Mouse (Mus musculus) kidney, adult 2 months (tissue): ENCODE measurements at regions not wholly inside any gene's neighbourhood (a gene's known extent, or its start where the extent isn't known, plus 50 kb on each side); places are given as distances from the start of the nearest gene placed in this dataset.
A peak's percentile ranks its signal among the peaks of the same experiment; 100 is the strongest.

Experiments used
- DNase-seq: peaks from one replicate; pipeline ENCODE4 v3.0.0; 2021
- H3K27ac ChIP-seq: fragments of 200-500 bp; 2 replicates; pipeline ENCODE4 v1.5.1; 2012; ENCODE audit warnings: low read depth, low read length, control low read depth, inconsistent platforms; ENCODE audit not compliant: insufficient read depth
- H3K27me3 ChIP-seq: fragments of 200-500 bp; replicated peaks from 2 replicates; pipeline ENCODE4 v1.6.1; 2012; ENCODE audit warnings: mild to moderate bottlenecking, moderate library complexity, low read length, inconsistent platforms; ENCODE audit not compliant: control insufficient read depth, insufficient read depth
- H3K36me3 ChIP-seq: fragments of 200-500 bp; 2 replicates; pipeline ENCODE4 v1.6.1; 2012; ENCODE audit warnings: mild to moderate bottlenecking, moderate library complexity, low read length, inconsistent platforms; ENCODE audit not compliant: control insufficient read depth, insufficient read depth
- H3K4me1 ChIP-seq: fragments of 200-500 bp; 2 replicates; pipeline ENCODE4 v1.6.1; 2011; ENCODE audit warnings: low read length; ENCODE audit not compliant: control insufficient read depth, insufficient read depth
- H3K4me3 ChIP-seq: fragments of 200-500 bp; 2 replicates; pipeline ENCODE4 v1.5.1; 2011; ENCODE audit warnings: mild to moderate bottlenecking, low read depth, low read length, control low read depth; ENCODE audit not compliant: insufficient read depth
- CTCF ChIP-seq: fragments of 200-500 bp; conservative IDR thresholded peaks from 2 replicates; pipeline ENCODE4 v1.5.1; 2011; ENCODE audit warnings: low read depth, mild to moderate bottlenecking, control low read depth, low read length, moderate library complexity, mixed read lengths; ENCODE audit not compliant: insufficient read depth, insufficient read length
- POLR2A ChIP-seq: fragments of 200-500 bp; IDR thresholded peaks from one replicate; pipeline ENCODE4 v1.6.1; 2011; ENCODE audit warnings: low read depth, low read length, control low read depth
- WGBS: fragments of 180-500 bp; shearing (Covaris S2); methylation state at CpG from one replicate; pipeline ENCODE4 v1.1.7; 2018; 5-methylcytosine and 5-hydroxymethylcytosine counted together

DNA sequence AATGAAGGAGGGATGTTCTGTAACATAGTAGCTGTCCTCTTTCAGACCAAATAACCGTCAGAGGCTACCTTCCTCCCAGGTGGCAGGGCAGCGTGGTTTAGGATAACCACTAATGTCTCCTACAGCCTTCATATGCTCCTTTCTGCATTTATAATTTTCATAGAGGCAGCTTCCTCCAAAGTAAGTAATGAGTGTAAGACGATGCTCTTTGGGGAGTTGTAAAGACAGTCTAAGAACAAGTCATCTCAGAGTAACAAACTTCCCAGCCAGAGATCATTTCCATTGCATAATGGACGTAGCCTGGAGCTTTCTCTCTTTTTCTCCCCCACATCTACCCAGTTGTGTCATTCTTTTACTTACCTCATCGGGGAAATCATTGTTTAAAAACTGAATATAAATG lies 292.3 kb upstream of the Adamts9 start:
- Histone ChIP-seq H3K27ac (no peak overlapping the region), H3K4me3 (no peak overlapping the region), H3K36me3 (peaks cover 1% of the 10 kb centered on the region; the same call in 1 of the 2 replicates), H3K4me1 (no peaks in the 10 kb centered on the region), H3K27me3 (no peaks in the 10 kb centered on the region; the same call in 1 of the 2 replicates)
- no peak for DNase-seq
- 64% methylated on average over 5 of the region's 5 CpGs for WGBS
- no peak for TF ChIP-seq CTCF

DNA sequence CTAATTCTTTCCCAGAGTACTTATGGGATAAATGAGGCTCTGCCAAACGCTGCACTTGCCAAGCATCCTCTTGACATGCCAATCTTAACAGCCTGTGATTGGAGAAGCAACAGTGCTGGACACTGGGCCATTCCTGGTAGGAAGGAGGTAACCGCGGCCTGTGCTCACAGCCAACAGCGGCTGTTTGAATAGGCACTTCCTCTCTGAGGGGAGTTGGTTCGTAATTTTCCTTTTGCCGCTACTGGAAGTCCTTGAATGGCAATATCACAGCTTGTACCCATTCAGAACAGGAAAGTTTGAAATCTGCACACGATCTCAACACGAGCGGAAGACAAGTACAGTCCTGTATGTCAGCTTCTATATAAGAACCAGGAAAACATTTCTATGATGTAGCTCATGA lies 289.3 kb upstream of the Adamts9 start:
- Histone ChIP-seq H3K4me3 (no peak overlapping the region), H3K27me3 (no peaks in the 10 kb centered on the region; the same call in 1 of the 2 replicates), H3K4me1 (no peaks in the 10 kb centered on the region), H3K36me3 (no peaks in the 10 kb centered on the region), H3K27ac (no peak overlapping the region)
- DNase-seq = peak; percentile 28
- 65% methylated on average over 9 of the region's 9 CpGs for WGBS
- TF ChIP-seq CTCF (no peak), POLR2A (no peak)

GRCm38 (mm10) chr6:93230450-93230849 lies 287.2 kb upstream of the Adamts9 start:
- H3K27me3 ChIP-seq = no peaks in the 10 kb centered on the region
- 84% methylated on average over 5 of the region's 5 CpGs for WGBS
- H3K27ac ChIP-seq = no peak overlapping the region
- H3K36me3 ChIP-seq = no peaks in the 10 kb centered on the region
- H3K4me3 ChIP-seq = no peak overlapping the region
- DNase-seq = no peak
- no peaks in the 10 kb centered on the region for H3K4me1 ChIP-seq
- TF ChIP-seq CTCF (no peak), POLR2A (no peak)

DNA sequence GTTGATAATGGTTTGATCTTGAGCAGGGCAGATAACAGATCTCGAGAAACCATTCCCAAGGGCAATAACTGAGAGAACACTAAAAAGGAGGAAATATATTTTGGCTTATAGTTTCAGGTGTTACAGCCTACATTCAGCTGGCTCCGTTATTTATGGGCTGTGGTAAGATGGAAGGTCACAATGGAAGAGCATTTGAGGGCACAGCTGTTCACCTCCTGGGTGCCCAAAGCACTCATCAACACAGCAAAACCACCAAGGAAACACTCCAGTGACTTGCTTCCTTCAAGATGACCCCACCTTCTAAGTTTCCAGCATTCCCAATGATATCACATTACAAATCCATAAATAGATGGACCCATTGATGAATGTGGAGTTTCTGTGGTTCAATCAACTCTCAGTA lies 286.0 kb upstream of the Adamts9 start:
- no peak for DNase-seq
- no peaks in the 10 kb centered on the region for H3K27me3 ChIP-seq
- TF ChIP-seq CTCF = no peak
- no peak for TF ChIP-seq POLR2A
- H3K4me1 ChIP-seq = no peaks in the 10 kb centered on the region
- H3K27ac ChIP-seq = no peak overlapping the region
- WGBS = 94% methylated on average over 2 of the region's 2 CpGs
- no peaks in the 10 kb centered on the region for H3K36me3 ChIP-seq
- H3K4me3 ChIP-seq = no peak overlapping the region

DNA sequence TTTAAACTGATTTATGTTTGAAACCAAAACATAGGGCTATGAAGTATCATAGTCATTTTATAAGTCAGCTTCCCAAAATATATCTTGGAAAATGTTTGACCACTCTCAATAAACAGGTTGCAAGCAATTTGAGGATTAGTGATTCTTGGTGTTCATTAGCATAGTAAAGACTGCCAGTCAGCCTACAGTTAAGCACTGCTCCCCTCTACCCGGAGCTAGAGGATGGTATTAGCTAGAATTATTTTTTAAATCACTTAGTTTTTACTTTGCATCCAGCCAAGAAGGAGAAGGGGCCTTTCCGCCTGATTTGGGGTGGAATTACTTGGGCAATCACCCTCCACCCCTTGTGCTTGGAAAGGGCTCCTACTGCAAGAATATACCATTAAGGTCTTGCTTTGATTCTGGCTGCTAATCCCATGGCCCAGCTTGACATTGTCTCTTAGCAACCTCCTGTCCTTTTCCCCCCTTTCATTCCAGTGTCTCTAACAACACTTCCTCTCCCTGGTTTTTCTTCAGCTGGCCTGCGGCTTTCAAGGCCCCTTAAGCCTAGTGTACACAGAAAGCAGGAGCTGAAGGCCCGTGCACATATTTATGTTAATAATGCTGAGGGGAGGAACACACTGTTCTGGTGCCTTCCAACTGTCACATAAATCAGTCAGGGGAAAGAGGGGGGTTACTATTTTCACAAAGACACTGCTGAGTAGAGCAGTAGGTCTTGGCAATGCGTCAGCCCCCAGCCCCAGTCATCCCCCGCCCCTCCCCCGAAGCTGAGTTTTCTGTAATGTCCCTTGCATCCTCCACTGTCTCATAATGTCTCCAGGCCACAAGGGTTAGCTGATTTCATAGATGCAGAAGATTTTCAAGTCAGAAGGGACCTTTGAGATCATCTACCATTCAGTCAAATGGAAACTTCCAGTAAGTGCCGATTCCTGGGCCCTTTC lies 280.6 kb upstream of the Adamts9 start:
- peak; percentile 41 for DNase-seq
- WGBS = 43% methylated on average over 8 of the region's 8 CpGs
- Histone ChIP-seq H3K4me1 (no peaks in the 10 kb centered on the region), H3K27ac (no peak overlapping the region), H3K36me3 (no peaks in the 10 kb centered on the region), H3K4me3 (no peak overlapping the region), H3K27me3 (no peaks in the 10 kb centered on the region)
- no peak for TF ChIP-seq POLR2A
- no peak for TF ChIP-seq CTCF

GRCm38 (mm10) chr6:93218015-93218593 lies 274.8 kb upstream of the Adamts9 start:
- Histone ChIP-seq H3K27me3 (no peaks in the 10 kb centered on the region), H3K4me1 (no peaks in the 10 kb centered on the region), H3K4me3 (no peak overlapping the region), H3K27ac (no peak overlapping the region), H3K36me3 (no peaks in the 10 kb centered on the region)
- peak; percentile 22 for DNase-seq
- 81% methylated on average over 4 of the region's 4 CpGs for WGBS
- TF ChIP-seq CTCF = no peak
- no peak for TF ChIP-seq POLR2A

DNA sequence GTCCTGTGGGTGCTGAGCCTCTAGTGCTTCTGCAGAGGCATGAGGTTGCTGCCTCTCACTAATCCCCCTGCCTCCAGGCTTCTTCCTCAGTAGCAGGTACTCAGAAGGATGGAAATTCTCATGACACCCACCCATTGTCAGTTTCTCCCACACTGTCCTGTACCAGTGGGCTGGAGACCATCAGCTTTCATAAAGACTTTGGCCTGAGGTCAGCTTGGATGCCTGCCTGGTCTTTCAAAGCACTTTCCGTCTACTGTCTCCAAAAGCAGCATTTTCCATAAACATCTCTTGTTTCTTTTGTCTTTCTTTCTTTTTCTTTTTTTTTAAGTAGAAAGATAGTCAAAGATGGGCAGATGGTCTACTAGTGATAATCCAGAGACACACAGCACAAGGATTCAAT lies 257.6 kb upstream of the Adamts9 start:
- 75% methylated on average over 1 of the region's 1 CpGs for WGBS
- no peak for DNase-seq
- Histone ChIP-seq H3K4me1 (no peaks in the 10 kb centered on the region), H3K27ac (no peak overlapping the region), H3K27me3 (no peaks in the 10 kb centered on the region), H3K36me3 (no peaks in the 10 kb centered on the region), H3K4me3 (no peak overlapping the region)
- no peak for TF ChIP-seq POLR2A
- no peak for TF ChIP-seq CTCF
